Mouse (Mus musculus): ENCODE data around the gene Ptms. TPM values are rescaled to one million over a fixed set of nuclear protein-coding genes. Genes with fewer than 3 reads are reported as not detected.

Gene Ptms
- polyA plus RNA-seq, 1 experiment, result 1,784 TPM

- peak within 1 kb of the TSS; percentile 74 for H3K27ac ChIP-seq (ENCODE audit: insufficient read depth, low read depth, low read length)
- peak within 1 kb of the TSS; percentile 81 for H3K4me3 ChIP-seq (ENCODE audit: low read depth, low read length)
- peaks cover 24% of the 10 kb centered on the region for H3K36me3 ChIP-seq (ENCODE audit: control insufficient read depth, insufficient read depth, low read length)
- H3K4me1 ChIP-seq (ENCODE audit: control insufficient read depth, insufficient read depth, insufficient read length, low read length), result peaks cover 21% of the 10 kb centered on the region
- peak; percentile 90 for TF ChIP-seq POLR2A (IDR thresholded peaks at IDR 0.05; ENCODE audit: low read depth, low read length)
- TF ChIP-seq CTCF (IDR thresholded peaks at IDR 0.05; ENCODE audit: extremely low read depth, insufficient read length, insufficient replicate concordance, low read depth, low read length), result peak; percentile 99
- 0% methylated on average over 60 of the region's 64 CpGs for WGBS
- H3K27me3 ChIP-seq (ENCODE audit: control insufficient read depth, insufficient read depth, low read length), result no peaks in the 10 kb centered on the region
Observed at GRCm38 (mm10) chr6:124930754-124931524, 11.0 kb upstream of the Ptms start, which contains the start of gene Mlf2. TSS of gene Mlf2 (plus strand) at chr6:124931386.

- H3K4me3 ChIP-seq (ENCODE audit: low read depth, low read length), result no peak overlapping the region
- H3K36me3 ChIP-seq (ENCODE audit: control insufficient read depth, insufficient read depth, low read length), result peaks cover 18% of the 10 kb centered on the region
- peak overlapping the region; percentile 74 for H3K27ac ChIP-seq (ENCODE audit: insufficient read depth, low read depth, low read length)
- 26% methylated on average over 1 of the region's 1 CpGs for WGBS
- no peaks in the 10 kb centered on the region for H3K27me3 ChIP-seq (ENCODE audit: control insufficient read depth, insufficient read depth, low read length)
- peaks cover 21% of the 10 kb centered on the region for H3K4me1 ChIP-seq (ENCODE audit: control insufficient read depth, insufficient read depth, insufficient read length, low read length)
- TF ChIP-seq POLR2A (IDR thresholded peaks at IDR 0.05; ENCODE audit: low read depth, low read length), result no peak
- TF ChIP-seq CTCF (IDR thresholded peaks at IDR 0.05; ENCODE audit: extremely low read depth, insufficient read length, insufficient replicate concordance, low read depth, low read length), result no peak
Observed at GRCm38 (mm10) chr6:124930231-124930630, 10.3 kb upstream of the Ptms start.

GRCm38 (mm10) chr6:124925941-124926340 lies 6.0 kb upstream of the Ptms start:
- no peak for TF ChIP-seq CTCF (IDR thresholded peaks at IDR 0.05; ENCODE audit: extremely low read depth, insufficient read length, insufficient replicate concordance, low read depth, low read length)
- H3K27me3 ChIP-seq (ENCODE audit: control insufficient read depth, insufficient read depth, low read length), result no peaks in the 10 kb centered on the region
- peak overlapping the region; percentile 28; the same call in 1 of the 2 replicates for H3K4me3 ChIP-seq (ENCODE audit: low read depth, low read length)
- H3K36me3 ChIP-seq (ENCODE audit: control insufficient read depth, insufficient read depth, low read length), result no peaks in the 10 kb centered on the region
- WGBS, result 6% methylated on average over 5 of the region's 5 CpGs
- peaks cover 8% of the 10 kb centered on the region for H3K4me1 ChIP-seq (ENCODE audit: control insufficient read depth, insufficient read depth, insufficient read length, low read length)
- H3K27ac ChIP-seq (ENCODE audit: insufficient read depth, low read depth, low read length), result peak overlapping the region; percentile 48

GRCm38 (mm10) chr6:124925173-124925793 lies 5.4 kb upstream of the Ptms start:
- no peaks in the 10 kb centered on the region for H3K27me3 ChIP-seq (ENCODE audit: control insufficient read depth, insufficient read depth, low read length)
- TF ChIP-seq POLR2A (IDR thresholded peaks at IDR 0.05; ENCODE audit: low read depth, low read length) (no peak), CTCF (IDR thresholded peaks at IDR 0.05; ENCODE audit: extremely low read depth, insufficient read length, insufficient replicate concordance, low read depth, low read length) (peak; percentile 16; the same call in 1 of the 2 replicates)
- peaks cover 10% of the 10 kb centered on the region for H3K4me1 ChIP-seq (ENCODE audit: control insufficient read depth, insufficient read depth, insufficient read length, low read length)
- H3K27ac ChIP-seq (ENCODE audit: insufficient read depth, low read depth, low read length), result peak overlapping the region; percentile 27; the same call in 1 of the 2 replicates
- 17% methylated on average over 12 of the region's 12 CpGs for WGBS
- H3K4me3 ChIP-seq (ENCODE audit: low read depth, low read length), result peak overlapping the region; percentile 28; the same call in 1 of the 2 replicates
- H3K36me3 ChIP-seq (ENCODE audit: control insufficient read depth, insufficient read depth, low read length), result no peaks in the 10 kb centered on the region

GRCm38 (mm10) chr6:124921539-124921938 lies 1.6 kb upstream of the Ptms start:
- TF ChIP-seq POLR2A (IDR thresholded peaks at IDR 0.05; ENCODE audit: low read depth, low read length), result no peak
- TF ChIP-seq CTCF (IDR thresholded peaks at IDR 0.05; ENCODE audit: extremely low read depth, insufficient read length, insufficient replicate concordance, low read depth, low read length), result no peak
- 65% methylated on average over 4 of the region's 4 CpGs for whole genome bisulfite sequencing
- Histone ChIP-seq H3K4me3 (ENCODE audit: low read depth, low read length) (no peak overlapping the region), H3K4me1 (ENCODE audit: control insufficient read depth, insufficient read depth, insufficient read length, low read length) (peaks cover 17% of the 10 kb centered on the region), H3K36me3 (ENCODE audit: control insufficient read depth, insufficient read depth, low read length) (no peaks in the 10 kb centered on the region), H3K27me3 (ENCODE audit: control insufficient read depth, insufficient read depth, low read length) (no peaks in the 10 kb centered on the region), H3K27ac (ENCODE audit: insufficient read depth, low read depth, low read length) (no peak overlapping the region)

- H3K27me3 ChIP-seq (ENCODE audit: control insufficient read depth, insufficient read depth, low read length), result no peaks in the 10 kb centered on the region
- H3K27ac ChIP-seq (ENCODE audit: insufficient read depth, low read depth, low read length), result peak overlapping the region; percentile 73
- no peaks in the 10 kb centered on the region for H3K36me3 ChIP-seq (ENCODE audit: control insufficient read depth, insufficient read depth, low read length)
- no peak overlapping the region for H3K4me3 ChIP-seq (ENCODE audit: low read depth, low read length)
- H3K4me1 ChIP-seq (ENCODE audit: control insufficient read depth, insufficient read depth, insufficient read length, low read length), result peaks cover 21% of the 10 kb centered on the region
- WGBS, result 37% methylated on average over 9 of the region's 9 CpGs
- TF ChIP-seq POLR2A (IDR thresholded peaks at IDR 0.05; ENCODE audit: low read depth, low read length) (no peak), CTCF (IDR thresholded peaks at IDR 0.05; ENCODE audit: extremely low read depth, insufficient read length, insufficient replicate concordance, low read depth, low read length) (no peak)
Observed at GRCm38 (mm10) chr6:124920318-124921085, 599 bp upstream of the Ptms start.

All from small intestine, adult 2 months (tissue).